Mouse (Mus musculus): Measurements from ENCODE around the gene Olfm4. TPM values are rescaled to one million over a fixed set of nuclear protein-coding genes. Genes with fewer than 3 reads are reported as not detected.

The Olfm4 gene
- 100 to 1,000 TPM; 166 to 214 TPM for total RNA-seq (2023)

GRCm38 (mm10) chr14:79983781-79984180 is at the start of gene Olfm4:
Gene Olfm4 (plus strand): TSS chr14:79984081.

Other genes with a start within 250 kb of the Olfm4 start
- not detected for gene Pcdh8, start 212.8 kb upstream of the Olfm4 start, total RNA-seq (2023)